Mouse (Mus musculus) liver, embryonic 13.5 days (tissue): Measurements from ENCODE around the gene Pprc1. TPM values are rescaled to one million over a fixed set of nuclear protein-coding genes. Genes with fewer than 3 reads are reported as not detected.

Source experiments
- ATAC-seq: fragments of 200-750 bp; cut with Nextera tagmentation; 2 replicates; pipeline ENCODE4 v1.8.0; 2017; ENCODE audit warnings: low read depth, mild to moderate bottlenecking, moderate number of reproducible peaks, moderate library complexity
- DNase-seq: peaks from one replicate; pipeline ENCODE4 v3.0.0; 2022
- H3K27ac ChIP-seq: fragments of 300-500 bp; sonication (generic); 2 replicates; pipeline ENCODE4 v1.5.1; 2015; ENCODE audit warnings: moderate library complexity, mild to moderate bottlenecking, inconsistent platforms
- H3K27me3 ChIP-seq: fragments of 300-500 bp; sonication (generic); 2 replicates; pipeline ENCODE4 v1.6.1; 2015; ENCODE audit warnings: mild to moderate bottlenecking, inconsistent platforms
- H3K36me3 ChIP-seq: fragments of 300-500 bp; sonication (generic); 2 replicates; pipeline ENCODE4 v1.6.1; 2015; ENCODE audit warnings: mild to moderate bottlenecking, inconsistent platforms
- H3K4me1 ChIP-seq: fragments of 300-500 bp; sonication (generic); replicated peaks from 2 replicates; pipeline ENCODE4 v1.6.1; 2015; ENCODE audit warnings: inconsistent platforms
- H3K4me2 ChIP-seq: fragments of 300-500 bp; sonication (generic); 2 replicates; pipeline ENCODE4 v1.6.1; 2015; ENCODE audit warnings: inconsistent platforms, mild to moderate bottlenecking, moderate library complexity
- H3K4me3 ChIP-seq: fragments of 300-500 bp; sonication (generic); replicated peaks from 2 replicates; pipeline ENCODE4 v1.5.1; 2015; ENCODE audit warnings: mild to moderate bottlenecking, inconsistent platforms
- H3K9ac ChIP-seq: fragments of 300-500 bp; sonication (generic); 2 replicates; pipeline ENCODE4 v1.6.1; 2015; ENCODE audit warnings: mild to moderate bottlenecking, inconsistent platforms
- H3K9me3 ChIP-seq: fragments of 300-500 bp; sonication (generic); replicated peaks from 2 replicates; pipeline ENCODE4 v1.6.1; 2016; ENCODE audit warnings: inconsistent platforms
- WGBS: fragments of 180-500 bp; shearing (Covaris S2); methylation state at CpG from one replicate; pipeline ENCODE4 v1.1.7; 2015; ENCODE audit not compliant: insufficient replicate concordance; 5-methylcytosine and 5-hydroxymethylcytosine counted together
- polyA plus RNA-seq: library from polyadenylated mRNA; unstranded; fragments of >200 nt; fragmentation: Nextera tagmentation; extraction: Ambion mirVana; gene quantifications from 2 replicates; pipeline ENCODE4 v1.2.1, GENCODE M21; 2015

Gene Pprc1
- polyA plus RNA-seq, 1 experiment from 2014 or later: 19.5 TPM

- Histone ChIP-seq H3K27me3 (no peaks in the 10 kb centered on the region), H3K36me3 (peaks cover 17% of the 10 kb centered on the region), H3K9ac (peak overlapping the region; percentile 95), H3K4me3 (peak overlapping the region; percentile 94), H3K9me3 (0 out of 2 replicates have a peak, but pooled peaks cover 4% of the 10 kb centered on the region), H3K27ac (peak overlapping the region; percentile 94), H3K4me2 (peak overlapping the region; percentile 98), H3K4me1 (peaks cover 60% of the 10 kb centered on the region)
- DNase-seq (peak; percentile 69), ATAC-seq (peak; percentile 67)
- WGBS: under 1% methylated on average over 41 of the region's 42 CpGs
Observed at GRCm38 (mm10) chr19:46056947-46057607, 12.4 kb downstream of the Pprc1 start.

DNA sequence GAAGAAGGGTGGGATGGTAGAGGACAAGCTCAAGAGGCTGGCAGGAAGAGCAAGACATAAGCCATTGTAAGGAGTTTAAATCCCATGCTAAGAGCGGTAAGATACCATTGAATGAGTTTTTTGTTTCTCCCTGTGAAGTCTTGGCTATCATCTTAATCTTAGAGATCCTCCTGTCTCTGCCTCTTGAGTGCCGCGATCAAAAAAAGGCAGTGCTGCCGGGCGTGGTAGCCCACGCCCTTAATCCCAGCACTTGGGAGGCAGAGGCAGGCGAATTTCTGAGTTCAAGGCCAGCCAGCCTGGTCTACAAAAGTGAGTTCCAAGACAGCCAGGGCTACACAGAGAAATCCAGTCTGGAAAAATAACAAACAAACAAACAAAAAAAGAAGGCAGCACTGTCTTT, 13.8 kb downstream of the Pprc1 start:
- peak overlapping the region; percentile 95; the same call in 1 of the 2 replicates for H3K9ac ChIP-seq
- H3K9me3 ChIP-seq: 0 out of 2 replicates have a peak, but pooled peaks cover 4% of the 10 kb centered on the region
- peaks cover 31% of the 10 kb centered on the region for H3K36me3 ChIP-seq
- DNase-seq (no peak), ATAC-seq (no peak)
- H3K4me2 ChIP-seq: peak overlapping the region; percentile 98
- peaks cover 55% of the 10 kb centered on the region for H3K4me1 ChIP-seq
- 66% methylated on average over 7 of the region's 7 CpGs for WGBS
- peak overlapping the region; percentile 94 for H3K4me3 ChIP-seq
- H3K27ac ChIP-seq: peak overlapping the region; percentile 94
- H3K27me3 ChIP-seq: no peaks in the 10 kb centered on the region

- 10% methylated on average over 6 of the region's 6 CpGs for WGBS
- H3K36me3 ChIP-seq: peaks cover 54% of the 10 kb centered on the region
- H3K9me3 ChIP-seq: 0 out of 2 replicates have a peak, but pooled peaks cover 4% of the 10 kb centered on the region
- H3K4me1 ChIP-seq: peaks cover 52% of the 10 kb centered on the region
- peak overlapping the region; percentile 29 for H3K4me3 ChIP-seq
- ATAC-seq (no peak), DNase-seq (no peak)
- H3K27ac ChIP-seq: peak overlapping the region; percentile 83
- peak overlapping the region; percentile 61 for H3K4me2 ChIP-seq
- H3K9ac ChIP-seq: peak overlapping the region; percentile 60
- no peaks in the 10 kb centered on the region for H3K27me3 ChIP-seq
Observed at GRCm38 (mm10) chr19:46060845-46061244, 16.2 kb downstream of the Pprc1 start.

DNA sequence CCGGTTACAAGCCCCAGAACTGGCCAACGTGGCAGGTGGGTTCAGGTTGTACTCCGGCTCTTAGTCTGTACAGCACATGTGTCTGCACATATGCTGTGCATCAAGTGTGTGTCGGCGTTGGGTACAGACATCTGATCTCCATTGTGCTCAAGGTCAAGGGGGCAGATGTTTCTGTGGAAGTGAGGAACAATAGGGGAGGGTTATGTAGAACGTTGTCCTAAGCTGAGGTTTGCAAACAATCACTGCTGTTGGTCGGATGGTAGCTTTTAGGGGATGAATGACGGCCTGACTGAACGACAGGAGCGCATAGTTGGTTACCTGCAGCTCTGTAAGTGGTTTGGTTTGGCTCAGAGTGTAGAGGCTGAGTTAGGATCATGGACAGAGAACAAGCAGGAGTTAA, 23.4 kb downstream of the Pprc1 start:
- Histone ChIP-seq H3K4me1 (peaks cover 14% of the 10 kb centered on the region), H3K27ac (no peak overlapping the region), H3K4me3 (no peak overlapping the region), H3K9ac (no peak overlapping the region), H3K36me3 (peaks cover 99% of the 10 kb centered on the region), H3K4me2 (no peak overlapping the region), H3K27me3 (no peaks in the 10 kb centered on the region), H3K9me3 (no peaks in the 10 kb centered on the region)
- ATAC-seq (no peak), DNase-seq (no peak)
- WGBS: 80% methylated on average over 10 of the region's 10 CpGs

- 71% methylated on average over 7 of the region's 7 CpGs for WGBS
Observed at GRCm38 (mm10) chr19:46073285-46073684, 28.6 kb downstream of the Pprc1 start.

GRCm38 (mm10) chr19:46074266-46074665, 29.6 kb downstream of the Pprc1 start:
- ATAC-seq: peak; percentile 33
- Histone ChIP-seq H3K9ac (peak overlapping the region; percentile 24), H3K36me3 (peaks cover 66% of the 10 kb centered on the region)

More at GRCm38 (mm10) chr19:46073285-46073684, 28.6 kb downstream of the Pprc1 start:
- no peak overlapping the region for H3K4me3 ChIP-seq
- H3K9me3 ChIP-seq: no peaks in the 10 kb centered on the region
- H3K4me2 ChIP-seq: no peak overlapping the region
- DNase-seq: no peak
- H3K27me3 ChIP-seq: no peaks in the 10 kb centered on the region
- H3K9ac ChIP-seq: peak overlapping the region; percentile 24
- peak overlapping the region; percentile 89 for H3K27ac ChIP-seq
- no peak for ATAC-seq
- H3K4me1 ChIP-seq: peaks cover 55% of the 10 kb centered on the region
- peaks cover 66% of the 10 kb centered on the region for H3K36me3 ChIP-seq

GRCm38 (mm10) chr19:46075616-46076607, 31.2 kb downstream of the Pprc1 start, which contains the start of gene Nolc1:
Gene Nolc1 (plus strand): TSS chr19:46075863.
- peak within 1 kb of the TSS; percentile 79 for H3K4me2 ChIP-seq
- H3K4me1 ChIP-seq: peaks cover 58% of the 10 kb centered on the region
- ATAC-seq: peak; percentile 94
- H3K36me3 ChIP-seq: peaks cover 67% of the 10 kb centered on the region
- no peaks in the 10 kb centered on the region for H3K9me3 ChIP-seq
- peak within 1 kb of the TSS; percentile 89 for H3K27ac ChIP-seq
- H3K9ac ChIP-seq: peak within 1 kb of the TSS; percentile 82
- under 1% methylated on average over 66 of the region's 66 CpGs for WGBS
- H3K4me3 ChIP-seq: peak within 1 kb of the TSS; percentile 91
- peak; percentile 97 for DNase-seq
- H3K27me3 ChIP-seq: no peaks in the 10 kb centered on the region

More at GRCm38 (mm10) chr19:46074266-46074665, 29.6 kb downstream of the Pprc1 start:
- 43% methylated on average over 5 of the region's 5 CpGs for WGBS
- Histone ChIP-seq H3K27me3 (no peaks in the 10 kb centered on the region), H3K4me1 (peaks cover 58% of the 10 kb centered on the region), H3K4me2 (peak overlapping the region; percentile 79; the same call in 1 of the 2 replicates), H3K4me3 (no peak overlapping the region), H3K27ac (peak overlapping the region; percentile 89), H3K9me3 (no peaks in the 10 kb centered on the region)
- DNase-seq: no peak

- H3K4me3 ChIP-seq: 0 out of 2 replicates have a peak overlapping the region, but pooled peaks have one; percentile 6
- no peak for DNase-seq
- H3K36me3 ChIP-seq: peaks cover 67% of the 10 kb centered on the region
- H3K27me3 ChIP-seq: no peaks in the 10 kb centered on the region
- H3K9ac ChIP-seq: no peak overlapping the region
- no peak overlapping the region for H3K4me2 ChIP-seq
- H3K4me1 ChIP-seq: peaks cover 42% of the 10 kb centered on the region
- 70% methylated on average over 3 of the region's 3 CpGs for WGBS
- H3K9me3 ChIP-seq: no peaks in the 10 kb centered on the region
- no peak for ATAC-seq
- H3K27ac ChIP-seq: peak overlapping the region; percentile 29; the same call in 1 of the 2 replicates
Observed at GRCm38 (mm10) chr19:46078535-46078934, 33.8 kb downstream of the Pprc1 start.

- Histone ChIP-seq H3K36me3 (peaks cover 55% of the 10 kb centered on the region), H3K27me3 (no peaks in the 10 kb centered on the region), H3K4me2 (no peak overlapping the region), H3K27ac (no peak overlapping the region), H3K9ac (no peak overlapping the region), H3K4me3 (no peak overlapping the region), H3K4me1 (peaks cover 10% of the 10 kb centered on the region; the same call in 1 of the 2 replicates), H3K9me3 (no peaks in the 10 kb centered on the region)
- no peak for ATAC-seq
- no peak for DNase-seq
- 92% methylated on average over 8 of the region's 8 CpGs for WGBS
Observed at GRCm38 (mm10) chr19:46085185-46085584, 40.5 kb downstream of the Pprc1 start.

- WGBS: 34% methylated on average over 3 of the region's 3 CpGs
- ATAC-seq: no peak; the same call in 1 of the 2 replicates
- no peaks in the 10 kb centered on the region for H3K27me3 ChIP-seq
Observed at GRCm38 (mm10) chr19:46086337-46086736, 41.7 kb downstream of the Pprc1 start.

DNA sequence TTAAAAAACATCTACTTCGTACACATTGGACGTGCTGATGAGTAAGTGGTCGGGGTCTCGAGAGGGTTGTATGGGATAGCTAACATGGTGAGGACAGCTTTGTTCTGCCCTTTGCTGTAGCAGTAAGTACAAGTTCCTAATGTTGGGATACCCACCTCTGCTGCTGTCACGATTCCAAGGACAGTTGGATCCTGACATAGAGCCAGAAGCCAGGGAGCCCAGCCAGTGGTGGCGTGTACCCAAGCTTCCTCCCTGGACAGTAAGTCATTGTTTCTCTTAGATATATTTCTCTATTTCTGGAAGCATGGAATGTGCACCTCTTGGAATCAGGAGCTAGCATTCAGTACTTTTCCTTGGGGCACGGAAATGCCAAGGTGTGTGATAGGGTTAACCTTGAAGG, 43.2 kb downstream of the Pprc1 start:
- ATAC-seq (no peak), DNase-seq (no peak)
- no peak overlapping the region for H3K27ac ChIP-seq
- no peaks in the 10 kb centered on the region for H3K27me3 ChIP-seq
- H3K9ac ChIP-seq: no peak overlapping the region
- no peak overlapping the region for H3K4me3 ChIP-seq
- peaks cover 10% of the 10 kb centered on the region; the same call in 1 of the 2 replicates for H3K4me1 ChIP-seq
- 76% methylated on average over 7 of the region's 7 CpGs for WGBS
- H3K9me3 ChIP-seq: no peaks in the 10 kb centered on the region
- H3K36me3 ChIP-seq: peaks cover 28% of the 10 kb centered on the region
- H3K4me2 ChIP-seq: no peak overlapping the region

More at GRCm38 (mm10) chr19:46086337-46086736, 41.7 kb downstream of the Pprc1 start:
- no peaks in the 10 kb centered on the region for H3K9me3 ChIP-seq
- no peak overlapping the region for H3K9ac ChIP-seq
- H3K4me1 ChIP-seq: peaks cover 10% of the 10 kb centered on the region; the same call in 1 of the 2 replicates
- peaks cover 43% of the 10 kb centered on the region for H3K36me3 ChIP-seq
- no peak overlapping the region for H3K4me3 ChIP-seq
- H3K4me2 ChIP-seq: no peak overlapping the region
- no peak overlapping the region for H3K27ac ChIP-seq
- peak; percentile 42 for DNase-seq
